Mouse (Mus musculus) bone marrow macrophage, adult 2 months (primary cell): ENCODE results near the gene Ppp1r3d.

ENCODE experiments used
- CTCF ChIP-seq: IDR thresholded peaks from 2 replicates; pipeline ENCODE4 v1.5.1; 2012; ENCODE audit warnings: low read depth, mild to moderate bottlenecking, low read length, moderate library complexity
- POLR2A ChIP-seq: IDR thresholded peaks from 2 replicates; pipeline ENCODE4 v1.6.1; 2012; ENCODE audit warnings: mild to moderate bottlenecking, low read depth, low read length, borderline replicate concordance

- no peak for TF ChIP-seq POLR2A
- no peak for TF ChIP-seq CTCF
Measured at GRCm38 (mm10) chr2:178460353-178460752, 46.1 kb upstream of the Ppp1r3d start.
